Mouse (Mus musculus) spleen, adult 2 months (tissue): ENCODE data around the gene Mylk.

Experiments used
- CTCF ChIP-seq: fragments of 200-500 bp; IDR thresholded peaks from 2 replicates; pipeline ENCODE4 v1.5.1; 2011; ENCODE audit warnings: mild to moderate bottlenecking, inconsistent platforms; ENCODE audit not compliant: insufficient read depth, insufficient read length, insufficient replicate concordance; ENCODE audit errors: extremely low read depth
- POLR2A ChIP-seq: fragments of 200-500 bp; IDR thresholded peaks from 2 replicates; pipeline ENCODE4 v1.6.1; 2011; ENCODE audit warnings: low read depth, low read length, inconsistent platforms

DNA sequence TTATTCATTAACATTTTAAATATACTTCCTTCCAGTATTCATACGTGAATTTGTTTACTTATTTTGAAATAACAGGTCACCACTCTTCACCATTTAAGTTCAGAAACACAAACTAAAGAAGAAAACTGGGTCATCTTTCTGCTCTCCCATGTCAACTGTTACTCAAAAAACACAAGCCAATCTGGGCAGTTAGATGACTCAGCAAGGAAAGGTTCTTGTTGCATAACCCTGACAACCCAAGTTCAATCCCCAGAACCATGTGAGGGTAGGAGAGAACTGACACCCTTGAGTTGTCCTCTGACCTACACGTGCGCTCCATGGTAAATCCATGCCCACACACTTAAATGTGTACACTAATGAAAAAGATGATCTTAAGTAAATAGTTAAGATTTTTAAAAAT lies 19.9 kb upstream of the Mylk start:
- TF ChIP-seq POLR2A: no peak
- no peak for TF ChIP-seq CTCF
